Mouse (Mus musculus) frontal cortex, postnatal 36 days (tissue): ENCODE results near the gene Aldh9a1.
"Not testable (repeated sequence)": the region's sequence is repeated elsewhere in the genome, so short reads cannot be mapped to it uniquely, and the experiment has no call there.

ENCODE experiments used
- DNase-seq, 2 experiments: peaks; one replicate each; pipeline ENCODE4 v3.0.0; 2022; ENCODE audit warnings: low spot score in 2 of 2

Gene Aldh9a1

GRCm38 (mm10) chr1:167349815-167350596 lies at the start of gene Aldh9a1:
Aldh9a1 (plus strand) TSS chr1:167349991.
- peak; percentile 85 to 86 for DNase-seq

GRCm38 (mm10) chr1:167300122-167300521 lies 49.7 kb upstream of the Aldh9a1 start:
- no peak for DNase-seq

- DNase-seq = no peak
These were observed 44.2 kb upstream of the Aldh9a1 start for GRCm38 (mm10) chr1:167305501-167306137.

GRCm38 (mm10) chr1:167306451-167307240 lies 43.1 kb upstream of the Aldh9a1 start:
- peak in 1 of 2 experiments; percentile 43 for DNase-seq

- no peak for DNase-seq
These were observed 42.1 kb upstream of the Aldh9a1 start for GRCm38 (mm10) chr1:167307674-167308073.

- DNase-seq = peak; percentile 95 to 99
These were observed 41.3 kb upstream of the Aldh9a1 start, which contains the start of gene Tmco1 for GRCm38 (mm10) chr1:167308261-167309054. Tmco1 (plus strand) TSS chr1:167308378.

GRCm38 (mm10) chr1:167312367-167312766 lies 37.4 kb upstream of the Aldh9a1 start:
- no peak for DNase-seq

- DNase-seq = no peak
These were observed 36.6 kb upstream of the Aldh9a1 start for GRCm38 (mm10) chr1:167313220-167313619.

GRCm38 (mm10) chr1:167321691-167322090 lies 28.1 kb upstream of the Aldh9a1 start:
- DNase-seq = no peak

GRCm38 (mm10) chr1:167328776-167329175 lies 21.0 kb upstream of the Aldh9a1 start:
- DNase-seq = no peak

- no peak for DNase-seq
These were observed 18.7 kb upstream of the Aldh9a1 start for GRCm38 (mm10) chr1:167331106-167331505.

- no peak for DNase-seq
These were observed 13.4 kb upstream of the Aldh9a1 start for GRCm38 (mm10) chr1:167336398-167336797.

GRCm38 (mm10) chr1:167337463-167338095 lies 12.2 kb upstream of the Aldh9a1 start:
- peak; percentile 91 to 96 for DNase-seq

GRCm38 (mm10) chr1:167339177-167339781 lies 10.5 kb upstream of the Aldh9a1 start:
- no peak for DNase-seq

GRCm38 (mm10) chr1:167340111-167340787 lies 9.5 kb upstream of the Aldh9a1 start:
- DNase-seq = no peak

GRCm38 (mm10) chr1:167340910-167341528 lies 8.8 kb upstream of the Aldh9a1 start:
- DNase-seq = no peak

GRCm38 (mm10) chr1:167342831-167343230 lies 7.0 kb upstream of the Aldh9a1 start:
- no peak for DNase-seq

GRCm38 (mm10) chr1:167345994-167346520 lies 3.7 kb upstream of the Aldh9a1 start:
- DNase-seq = not testable (repeated sequence)

- DNase-seq = not testable (repeated sequence)
These were observed 585 bp upstream of the Aldh9a1 start for GRCm38 (mm10) chr1:167349206-167349605.
